Mouse (Mus musculus) G1E (cell line): ENCODE results near the gene Abhd16b.

ENCODE experiments used
- CTCF ChIP-seq: IDR thresholded peaks from 2 replicates; pipeline ENCODE4 v1.5.1; 2012; ENCODE audit warnings: low read depth, low read length, inconsistent platforms, mixed read lengths
- GATA1 ChIP-seq: IDR thresholded peaks from 2 replicates; pipeline ENCODE4 v1.6.1; 2012; ENCODE audit warnings: borderline replicate concordance, low read length, inconsistent platforms, mixed read lengths
- GATA2 ChIP-seq: IDR thresholded peaks from 2 replicates; pipeline ENCODE4 v1.6.1; 2012; ENCODE audit warnings: low read depth, low read length, inconsistent platforms, borderline replicate concordance
- POLR2AphosphoS5 ChIP-seq: IDR thresholded peaks from 2 replicates; pipeline ENCODE4 v1.6.1; 2012; ENCODE audit warnings: low read depth, low read length, inconsistent platforms; ENCODE audit not compliant: insufficient replicate concordance
- TAL1 ChIP-seq: conservative IDR thresholded peaks from 2 replicates; pipeline ENCODE4 v1.6.1; 2012; ENCODE audit warnings: low read depth, low read length, inconsistent platforms, mixed read lengths

- TF ChIP-seq CTCF (no peak), TAL1 (no peak), POLR2AphosphoS5 (no peak), GATA1 (no peak), GATA2 (no peak)
These were observed 39.6 kb downstream of the Abhd16b start for GRCm38 (mm10) chr2:181532589-181532988.
